Mouse (Mus musculus) bone marrow macrophage, adult 2 months (primary cell): ENCODE data around the gene Cops7b. TPM values are rescaled to one million over a fixed set of nuclear protein-coding genes. Genes with fewer than 3 reads are reported as not detected.

Experiments
- H3K27ac ChIP-seq: 2 replicates; pipeline ENCODE4 v1.5.1; 2012; ENCODE audit warnings: low read depth, low read length; ENCODE audit not compliant: insufficient read depth
- H3K4me1 ChIP-seq: 2 replicates; pipeline ENCODE4 v1.6.1; 2012; ENCODE audit warnings: low read length; ENCODE audit not compliant: control insufficient read depth, insufficient read depth
- H3K4me3 ChIP-seq: 2 replicates; pipeline ENCODE4 v1.5.1; 2012; ENCODE audit warnings: mild to moderate bottlenecking, low read length, moderate library complexity; ENCODE audit not compliant: insufficient read depth
- CTCF ChIP-seq: IDR thresholded peaks from 2 replicates; pipeline ENCODE4 v1.5.1; 2012; ENCODE audit warnings: low read depth, mild to moderate bottlenecking, low read length, moderate library complexity
- POLR2A ChIP-seq: IDR thresholded peaks from 2 replicates; pipeline ENCODE4 v1.6.1; 2012; ENCODE audit warnings: mild to moderate bottlenecking, low read depth, low read length, borderline replicate concordance
- polyA plus RNA-seq: library from polyadenylated mRNA; stranded (reverse); fragments of >200 nt; gene quantifications from 2 replicates; pipeline ENCODE4 v1.2.4, GENCODE M21; 2012; ENCODE audit not compliant: missing spikeins, insufficient read depth, insufficient read length

Gene Cops7b
- polyA plus RNA-seq, 1 experiment: 20.9 TPM

GRCm38 (mm10) chr1:86623001-86624000 is 40.6 kb downstream of the Cops7b start:
- Histone ChIP-seq H3K4me1 (peaks cover 7% of the 10 kb centered on the region), H3K27ac (no peak overlapping the region), H3K4me3 (no peak overlapping the region)
- no peak for TF ChIP-seq CTCF
- TF ChIP-seq POLR2A: no peak

- TF ChIP-seq POLR2A (no peak), CTCF (no peak)
- no peak overlapping the region for H3K27ac ChIP-seq
- H3K4me3 ChIP-seq: no peak overlapping the region
- H3K4me1 ChIP-seq: peaks cover 9% of the 10 kb centered on the region
Observed at GRCm38 (mm10) chr1:86628270-86628669, 45.6 kb downstream of the Cops7b start.

GRCm38 (mm10) chr1:86629936-86630335 is 47.2 kb downstream of the Cops7b start:
- TF ChIP-seq POLR2A (no peak), CTCF (no peak)
- Histone ChIP-seq H3K27ac (no peak overlapping the region), H3K4me1 (peaks cover 7% of the 10 kb centered on the region), H3K4me3 (no peak overlapping the region)

- Histone ChIP-seq H3K27ac (no peak overlapping the region), H3K4me1 (peaks cover 7% of the 10 kb centered on the region), H3K4me3 (no peak overlapping the region)
- TF ChIP-seq POLR2A (no peak), CTCF (no peak)
Observed at GRCm38 (mm10) chr1:86630527-86630926, 47.8 kb downstream of the Cops7b start.

GRCm38 (mm10) chr1:86632732-86633380 is 50.2 kb downstream of the Cops7b start:
- Histone ChIP-seq H3K4me1 (peaks cover 7% of the 10 kb centered on the region), H3K27ac (no peak overlapping the region), H3K4me3 (no peak overlapping the region)
- TF ChIP-seq POLR2A: no peak
- TF ChIP-seq CTCF: no peak

- TF ChIP-seq CTCF (no peak), POLR2A (no peak)
- no peak overlapping the region for H3K27ac ChIP-seq
- no peak overlapping the region for H3K4me3 ChIP-seq
- peaks cover 7% of the 10 kb centered on the region for H3K4me1 ChIP-seq
Observed at GRCm38 (mm10) chr1:86633434-86633833, 50.7 kb downstream of the Cops7b start.

- no peak overlapping the region for H3K27ac ChIP-seq
- peaks cover 7% of the 10 kb centered on the region for H3K4me1 ChIP-seq
- TF ChIP-seq CTCF (no peak), POLR2A (no peak)
- H3K4me3 ChIP-seq: no peak overlapping the region
Observed at GRCm38 (mm10) chr1:86633840-86634750, 51.4 kb downstream of the Cops7b start.

GRCm38 (mm10) chr1:86634751-86635359 is 52.2 kb downstream of the Cops7b start:
- no peak for TF ChIP-seq CTCF
- no peak for TF ChIP-seq POLR2A
- no peak overlapping the region for H3K4me3 ChIP-seq
- no peak overlapping the region for H3K27ac ChIP-seq
- peaks cover 7% of the 10 kb centered on the region for H3K4me1 ChIP-seq

GRCm38 (mm10) chr1:86643101-86643809 is 60.6 kb downstream of the Cops7b start:
- H3K27ac ChIP-seq: no peak overlapping the region
- no peaks in the 10 kb centered on the region; the same call in 1 of the 2 replicates for H3K4me1 ChIP-seq
- TF ChIP-seq CTCF (no peak), POLR2A (no peak)
- H3K4me3 ChIP-seq: no peak overlapping the region
